Comparison of ENCODE assay signal across 8 mouse cellular contexts in the genomic region with DNA sequence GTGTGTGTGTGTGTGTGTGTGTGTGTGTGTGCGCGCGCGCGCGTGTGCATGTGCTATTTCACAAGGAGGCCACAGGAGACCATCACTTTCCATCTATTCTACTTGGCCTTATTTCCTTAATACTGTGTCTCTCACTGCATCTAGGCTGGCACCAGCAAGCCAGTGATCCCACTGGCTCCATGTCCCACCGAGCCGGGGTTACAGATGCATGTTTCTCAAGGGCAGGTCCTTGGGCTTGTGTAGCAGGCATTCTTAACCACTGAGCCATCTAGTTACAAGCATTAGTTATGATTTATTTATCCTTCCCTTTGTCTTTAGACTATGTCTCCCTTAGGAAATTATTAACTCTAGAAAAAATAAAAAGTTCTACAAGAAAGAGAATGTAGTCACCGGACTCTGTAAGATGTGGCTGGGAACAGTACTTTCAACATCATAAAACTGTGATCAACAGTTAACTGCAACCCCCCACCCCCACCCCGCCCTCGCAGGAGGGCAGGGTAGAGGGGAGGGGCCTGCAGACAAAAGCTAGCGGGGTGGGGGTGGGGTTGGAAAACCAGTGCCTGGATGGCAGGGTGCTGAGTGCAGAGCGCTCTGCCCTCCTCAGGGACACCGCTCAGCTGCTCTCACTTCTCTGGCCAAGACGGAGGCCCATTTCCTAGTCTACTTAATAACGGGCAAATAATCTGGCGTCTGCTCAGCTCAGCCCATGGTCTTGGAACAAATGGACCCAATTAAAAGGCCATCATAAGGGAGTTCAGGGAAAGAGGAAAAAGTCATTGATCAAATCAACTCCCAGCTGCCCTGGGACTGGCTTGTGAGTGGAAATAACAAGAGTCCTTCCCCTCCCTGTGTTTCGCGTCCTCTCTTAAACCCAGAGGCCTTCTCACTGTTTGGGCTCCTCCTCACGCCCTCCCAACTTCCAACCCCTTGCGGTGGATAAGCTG. TPM values are rescaled to one million over a fixed set of nuclear protein-coding genes. Genes with fewer than 3 reads are reported as not detected.
DNase-seq lines count a peak whose midpoint lies in the region; ATAC-seq and TF ChIP-seq lines count a peak whose summit lies in the region.

No protein-coding gene starts in this region.

- no peaks in the 10 kb centered on the region for H3K36me3 ChIP-seq in hindbrain, postnatal 0 days (ENCODE audit: insufficient read depth, low read length)
- H3K36me3 ChIP-seq in liver, embryonic 15.5 days (replicated peaks), result no peaks in the 10 kb centered on the region

- 0 out of 2 replicates have a peak, but pooled peaks cover 4% of the 10 kb centered on the region for H3K4me1 ChIP-seq in hindbrain, postnatal 0 days (ENCODE audit: insufficient read depth, low read length)
- peaks cover 12% of the 10 kb centered on the region for H3K4me1 ChIP-seq in liver, embryonic 15.5 days (replicated peaks)

- H3K4me3 ChIP-seq in hindbrain, postnatal 0 days (ENCODE audit: low read length), result no peak overlapping the region
- H3K4me3 ChIP-seq in liver, embryonic 15.5 days (replicated peaks), result no peak overlapping the region

- H3K9ac ChIP-seq in hindbrain, postnatal 0 days (replicated peaks; ENCODE audit: low read length), result no peak overlapping the region
- H3K9ac ChIP-seq in liver, embryonic 15.5 days, result no peak overlapping the region

- H3K4me2 ChIP-seq in hindbrain, postnatal 0 days (ENCODE audit: low read depth, low read length), result no peak overlapping the region
- peak overlapping the region; percentile 18 for H3K4me2 ChIP-seq in liver, embryonic 15.5 days

- H3K27me3 ChIP-seq in hindbrain, postnatal 0 days (ENCODE audit: insufficient read depth, low read length), result 0 out of 2 replicates have a peak, but pooled peaks cover 4% of the 10 kb centered on the region
- H3K27me3 ChIP-seq in liver, embryonic 15.5 days, result no peaks in the 10 kb centered on the region

- DNase-seq in adrenal gland, postnatal 10 days, result peak; percentile 61
- no peak for DNase-seq in adrenal gland, postnatal 4 days (ENCODE audit: low spot score in 2 of 2)
- DNase-seq in adrenal gland, postnatal 25 days, result peak; percentile 54
- DNase-seq in hindbrain, postnatal 0 days (ENCODE audit: low spot score), result peak; percentile 20
- peak; percentile 62 for DNase-seq in skeletal muscle tissue, adult 2 months (ENCODE audit: low read depth, low spot score)

- H3K27ac ChIP-seq in hindbrain, postnatal 0 days, result no peak overlapping the region
- H3K27ac ChIP-seq in liver, embryonic 15.5 days (replicated peaks), result no peak overlapping the region

- WGBS in hindbrain, postnatal 0 days, result 44% methylated on average over 21 of the region's 21 CpGs
- 36% methylated on average over 21 of the region's 21 CpGs for WGBS in liver, embryonic 15.5 days (ENCODE audit: insufficient replicate concordance)

- ATAC-seq in hindbrain, postnatal 0 days, result peak; percentile 79
- ATAC-seq in liver, embryonic 15.5 days (ENCODE audit: insufficient read depth), result peak; percentile 42; the same call in 1 of the 2 replicates
- ATAC-seq in monocyte, adult 5-6 weeks (replicated peaks; ENCODE audit: insufficient number of reproducible peaks, low FRiP score, low TSS enrichment, poor library complexity, severe bottlenecking), result no peak
- no peak for ATAC-seq in activated CD4-positive, CD25-positive, alpha-beta regulatory T cell, adult 4 months

- no peaks in the 10 kb centered on the region for H3K9me3 ChIP-seq in hindbrain, postnatal 0 days (ENCODE audit: low read length)
- H3K9me3 ChIP-seq in liver, embryonic 15.5 days (replicated peaks), result no peaks in the 10 kb centered on the region

- no peak for TF ChIP-seq CTCF in hindbrain, postnatal 0 days (IDR thresholded peaks at IDR 0.05; ENCODE audit: low read depth)

RNA-seq across cellular contexts. Expression of gene P2ry6, which starts 10.3 kb away (rescaled TPM):
- total RNA-seq in adrenal gland, postnatal 10 days (2021), result 1 to 10 TPM; 3.8 to 4.2 TPM
- 1 to 10 TPM; 6.5 to 7.1 TPM for total RNA-seq in adrenal gland, postnatal 4 days (2021)
- total RNA-seq in adrenal gland, postnatal 25 days (2021), result 5.8 and 9.5 TPM in 2 replicates
- 1.5 and 3.5 TPM in 2 replicates for total RNA-seq in hindbrain, postnatal 0 days (2014; rRNA removed)
- polyA plus RNA-seq in hindbrain, postnatal 0 days (2015; fragmentation: Nextera tagmentation; extraction: Ambion mirVana), result 3.4 and 3.6 TPM in 2 replicates
- polyA plus RNA-seq in liver, embryonic 15.5 days (2015; fragmentation: Nextera tagmentation; extraction: Ambion mirVana), result 4.1 and 5.0 TPM in 2 replicates
- total RNA-seq in monocyte, adult 5-6 weeks (2017), result 15.7 to 27.7 TPM (median 22.9 TPM) in 3 replicates
- under 1 TPM in 1 of 2 experiments, not detected in 1; 0.32 TPM for polyA plus RNA-seq in activated CD4-positive, CD25-positive, alpha-beta regulatory T cell, adult 4 months (2017; shearing (Covaris generic))

RNA-seq across cellular contexts. Expression of gene P2ry2, which starts 27.9 kb away (rescaled TPM):
- 1 to 10 TPM; 5.5 to 7.2 TPM for total RNA-seq in adrenal gland, postnatal 10 days (2021)
- total RNA-seq in adrenal gland, postnatal 4 days (2021), result 1 to 10 TPM; 2.7 to 2.8 TPM
- 1.2 and 2.3 TPM in 2 replicates for total RNA-seq in adrenal gland, postnatal 25 days (2021)
- total RNA-seq in hindbrain, postnatal 0 days (2014; rRNA removed), result 0.07 and 0.52 TPM in 2 replicates
- polyA plus RNA-seq in hindbrain, postnatal 0 days (2015; fragmentation: Nextera tagmentation; extraction: Ambion mirVana), result 0.51 and 0.95 TPM in 2 replicates
- polyA plus RNA-seq in liver, embryonic 15.5 days (2015; fragmentation: Nextera tagmentation; extraction: Ambion mirVana), result 1.5 and 2.1 TPM in 2 replicates
- total RNA-seq in monocyte, adult 5-6 weeks (2017), result 0.19 to 6.9 TPM (median 0.49 TPM) in 3 replicates
- under 1 TPM in 1 of 2 experiments, not detected in 1; 0.23 TPM for polyA plus RNA-seq in activated CD4-positive, CD25-positive, alpha-beta regulatory T cell, adult 4 months (2017; shearing (Covaris generic))

RNA-seq across cellular contexts. Expression of gene Arhgef17, which starts 52.8 kb away (rescaled TPM):
- total RNA-seq in adrenal gland, postnatal 10 days (2021), result 10 to 100 TPM; 35.2 to 43.2 TPM
- total RNA-seq in adrenal gland, postnatal 4 days (2021), result 10 to 100 TPM; 73.3 to 79.3 TPM
- total RNA-seq in adrenal gland, postnatal 25 days (2021), result 76.1 and 81.2 TPM in 2 replicates
- total RNA-seq in hindbrain, postnatal 0 days (2014; rRNA removed), result 72.3 and 74.5 TPM in 2 replicates
- 8.1 and 10.1 TPM in 2 replicates for polyA plus RNA-seq in hindbrain, postnatal 0 days (2015; fragmentation: Nextera tagmentation; extraction: Ambion mirVana)
- polyA plus RNA-seq in liver, embryonic 15.5 days (2015; fragmentation: Nextera tagmentation; extraction: Ambion mirVana), result 0.76 and 1.0 TPM in 2 replicates
- total RNA-seq in monocyte, adult 5-6 weeks (2017), result 0.10 to 0.29 TPM in 2 of 3 replicates, not detected in the other
- under 1 TPM in 1 of 2 experiments, not detected in 1; 0.42 TPM for polyA plus RNA-seq in activated CD4-positive, CD25-positive, alpha-beta regulatory T cell, adult 4 months (2017; shearing (Covaris generic))

Comparison
In these comparisons a context has a peak if more than half of its experiments do, and no peak if none do; other contexts are left out.
1. DNase-seq: peak in adrenal gland, postnatal 10 days (single experiment), adrenal gland, postnatal 25 days (single experiment), hindbrain, postnatal 0 days (single experiment) and skeletal muscle tissue, adult 2 months (single experiment); none in adrenal gland, postnatal 4 days (0 of 2).
2. ATAC-seq: peak in hindbrain, postnatal 0 days (single experiment) and liver, embryonic 15.5 days (single experiment); none in monocyte, adult 5-6 weeks (single experiment) and activated CD4-positive, CD25-positive, alpha-beta regulatory T cell, adult 4 months (single experiment).
3. RNA of gene Arhgef17, which starts 52.8 kb away (total RNA-seq): 76.1 to 81.2 TPM in adrenal gland, postnatal 25 days, 73.3 to 79.3 TPM in adrenal gland, postnatal 4 days, 72.3 to 74.5 TPM in hindbrain, postnatal 0 days and 35.2 to 43.2 TPM in adrenal gland, postnatal 10 days; 0.10 to 0.29 TPM in monocyte, adult 5-6 weeks; every median in the first group is over 10 times any median in the second.